Mouse (Mus musculus): ENCODE results near the gene Hs3st5. TPM values are rescaled to one million over a fixed set of nuclear protein-coding genes. Genes with fewer than 3 reads are reported as not detected.

Gene Hs3st5
- 2.9 and 3.4 TPM in 2 replicates for polyA plus RNA-seq (2021; fragmentation: Nextera tagmentation)
- long read RNA-seq, experiment 1, transcript Hs3st5-201 (6 exons, 3,078 nt): minor isoform, 6 of 35 reads
- long read RNA-seq, experiment 1, transcript Hs3st5-202 (5 exons, 2,408 nt): major isoform, 20 of 35 reads
- long read RNA-seq, experiment 1, partial matches to known transcripts: 3 of 35 reads
- long read RNA-seq, experiment 1, other reads (novel, unspliced or antisense): 6 of 35 reads
- long read RNA-seq, experiment 2, partial matches to known transcripts: 0 of 2 reads
- long read RNA-seq, experiment 2, other reads (novel, unspliced or antisense): 2 of 2 reads

DNA sequence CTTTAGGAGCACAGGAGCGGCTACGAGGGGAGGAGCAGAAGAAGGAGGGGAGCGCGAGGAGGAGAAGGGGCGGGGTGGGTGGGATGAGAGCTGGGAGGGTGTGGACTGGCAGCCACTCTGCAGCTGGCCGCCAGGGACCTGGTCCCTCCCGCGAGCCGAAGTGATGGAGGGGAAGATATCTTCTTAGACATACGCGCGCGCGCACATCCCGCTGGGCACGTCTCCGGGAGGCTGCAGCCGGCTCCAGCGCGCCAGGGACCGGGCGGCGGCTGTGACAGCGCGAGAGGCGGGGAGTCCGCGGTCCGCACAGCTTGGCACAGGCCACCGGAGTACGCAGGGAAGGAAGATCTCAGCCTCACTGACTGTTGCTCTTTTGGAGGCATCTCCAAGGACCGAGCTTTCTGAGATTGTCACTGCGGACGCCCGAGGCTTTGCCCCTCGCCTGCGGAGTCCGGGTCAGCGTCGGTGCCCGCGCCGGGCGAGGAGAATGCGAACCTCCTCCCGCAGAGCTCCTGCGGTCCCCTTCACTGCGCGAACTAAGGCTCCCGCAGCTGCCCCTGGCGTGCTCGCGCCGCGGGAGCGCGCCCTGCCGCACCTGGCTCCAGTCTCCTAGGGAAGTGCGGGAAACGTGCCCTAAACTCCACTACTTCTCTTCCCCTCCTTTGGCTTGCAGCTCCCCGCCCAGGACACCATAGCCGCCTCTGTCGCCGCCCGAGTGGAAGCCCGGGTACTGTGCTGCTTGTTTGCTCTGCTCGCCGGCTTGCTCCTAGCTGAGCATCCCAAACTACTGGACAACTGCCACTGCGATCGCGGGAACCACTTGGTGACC is at the start of gene Hs3st5:
Gene Hs3st5, plus strand, starts transcription at position 88 of the 829 bp plus-strand sequence.

Data from left cerebral cortex, adult 6 months (tissue).